Mouse (Mus musculus) monocyte, adult 5-6 weeks (primary cell): ENCODE measurements around the gene Gm11077. TPM values are rescaled to one million over a fixed set of nuclear protein-coding genes. Genes with fewer than 3 reads are reported as not detected.

Source experiments
- ATAC-seq: fragments of 153-309, 156-312 bp; replicated peaks from 2 replicates; pipeline ENCODE4 v1.8.0; 2017; ENCODE audit warnings: mild to moderate bottlenecking; ENCODE audit not compliant: low TSS enrichment, insufficient number of reproducible peaks, severe bottlenecking, poor library complexity, low FRiP score
- total RNA-seq: library from RNA; stranded (forward); fragments of 200-1000, 200-491, 200-594 nt; gene quantifications from 3 replicates; pipeline ENCODE4 v1.2.3, GENCODE M21; 2017

Gm11077 gene
- not detected in 3 replicates for total RNA-seq

GRCm38 (mm10) chr6:140729272-140729671 lies at the start of gene Gm11077:
Gene Gm11077 (plus strand): TSS chr6:140729284.
- no peak for ATAC-seq

GRCm38 (mm10) chr6:140680713-140681112 lies 48.4 kb upstream of the Gm11077 start:
- ATAC-seq = no peak

GRCm38 (mm10) chr6:140682829-140683228 lies 46.3 kb upstream of the Gm11077 start:
- ATAC-seq = no peak

GRCm38 (mm10) chr6:140684403-140684802 lies 44.7 kb upstream of the Gm11077 start:
- no peak for ATAC-seq

GRCm38 (mm10) chr6:140689617-140690404 lies 39.3 kb upstream of the Gm11077 start:
- no peak for ATAC-seq

GRCm38 (mm10) chr6:140692160-140692559 lies 36.9 kb upstream of the Gm11077 start:
- ATAC-seq = no peak

GRCm38 (mm10) chr6:140696192-140696879 lies 32.7 kb upstream of the Gm11077 start:
- ATAC-seq = no peak

- ATAC-seq = no peak
Measured at GRCm38 (mm10) chr6:140697994-140698393, 31.1 kb upstream of the Gm11077 start.

GRCm38 (mm10) chr6:140698596-140698995 lies 30.5 kb upstream of the Gm11077 start:
- no peak for ATAC-seq

- ATAC-seq = no peak
Measured at GRCm38 (mm10) chr6:140701259-140701658, 27.8 kb upstream of the Gm11077 start.

- no peak for ATAC-seq
Measured at GRCm38 (mm10) chr6:140705132-140705531, 24.0 kb upstream of the Gm11077 start.

- ATAC-seq = no peak
Measured at GRCm38 (mm10) chr6:140706056-140706455, 23.0 kb upstream of the Gm11077 start.

GRCm38 (mm10) chr6:140708059-140708458 lies 21.0 kb upstream of the Gm11077 start:
- ATAC-seq = no peak

- no peak for ATAC-seq
Measured at GRCm38 (mm10) chr6:140709415-140710107, 19.5 kb upstream of the Gm11077 start.

GRCm38 (mm10) chr6:140712754-140713153 lies 16.3 kb upstream of the Gm11077 start:
- ATAC-seq = 0 out of 2 replicates have a peak, but pooled peaks have one; percentile 51

- ATAC-seq = peak; percentile 62; the same call in 1 of the 2 replicates
Measured at GRCm38 (mm10) chr6:140714905-140715365, 14.1 kb upstream of the Gm11077 start.

GRCm38 (mm10) chr6:140722058-140722457 lies 7.0 kb upstream of the Gm11077 start:
- ATAC-seq = peak; percentile 35; the same call in 1 of the 2 replicates

- no peak for ATAC-seq
Measured at GRCm38 (mm10) chr6:140730669-140731401, 1.8 kb downstream of the Gm11077 start.

GRCm38 (mm10) chr6:140731402-140731730 lies 2.3 kb downstream of the Gm11077 start:
- no peak for ATAC-seq
